Mouse (Mus musculus): ENCODE measurements at regions not wholly inside any gene's neighbourhood (a gene's known extent, or its start where the extent isn't known, plus 50 kb on each side); places are given as distances from the start of the nearest gene placed in this dataset.

- TF ChIP-seq GATA1 (IDR thresholded peaks at IDR 0.05; ENCODE audit: low read length) (no peak), TAL1 (IDR thresholded peaks at IDR 0.05; ENCODE audit: low read length) (no peak)
Measured at GRCm38 (mm10) chr1:90476556-90477243, 126.1 kb upstream of the Cops8 start.

Data from erythroblast, embryonic 14.5 days (primary cell).